In genomic region chr7:120598355-120598754, GRCm38 (mm10) we compare ENCODE assay signal across 10 mouse cellular contexts. TPM values are rescaled to one million over a fixed set of nuclear protein-coding genes. Genes with fewer than 3 reads are reported as not detected.
DNase-seq lines count a peak whose midpoint lies in the region; ATAC-seq lines count a peak whose summit lies in the region.
"Had no signal": no experiment of that assay in that cellular context is flagged by ENCODE, and none has a peak within 500 bp of the region (broad histone marks: within the 10 kb centered on the region; RNA-seq: fewer than 3 reads in every experiment).

No protein-coding gene starts in this region.

- H3K9me3 ChIP-seq in kidney, embryonic 14.5 days (ENCODE audit: control insufficient read depth, low read length) = no peaks in the 10 kb centered on the region
- H3K9me3 ChIP-seq in embryonic facial prominence, embryonic 15.5 days (replicated peaks) = no peaks in the 10 kb centered on the region
- H3K9me3 ChIP-seq in hindbrain, embryonic 14.5 days (ENCODE audit: control insufficient read depth, low read length) = no peaks in the 10 kb centered on the region
- H3K9me3 ChIP-seq in midbrain, embryonic 14.5 days (ENCODE audit: control insufficient read depth, low read length) = no peaks in the 10 kb centered on the region

- H3K36me3 ChIP-seq in kidney, embryonic 14.5 days (ENCODE audit: control insufficient read depth, insufficient read depth, low read length) = no peaks in the 10 kb centered on the region
- no peaks in the 10 kb centered on the region for H3K36me3 ChIP-seq in embryonic facial prominence, embryonic 15.5 days
- no peaks in the 10 kb centered on the region for H3K36me3 ChIP-seq in hindbrain, embryonic 14.5 days (replicated peaks; ENCODE audit: control insufficient read depth, insufficient read depth)
- H3K36me3 ChIP-seq in midbrain, embryonic 14.5 days (ENCODE audit: control insufficient read depth, insufficient read depth, low read length) = no peaks in the 10 kb centered on the region

- H3K9ac ChIP-seq in kidney, embryonic 14.5 days (ENCODE audit: low read depth, low read length) = no peak overlapping the region
- no peak overlapping the region for H3K9ac ChIP-seq in embryonic facial prominence, embryonic 15.5 days
- H3K9ac ChIP-seq in hindbrain, embryonic 14.5 days = no peak overlapping the region; the same call in 1 of the 2 replicates
- H3K9ac ChIP-seq in midbrain, embryonic 14.5 days (replicated peaks; ENCODE audit: low read length) = peak overlapping the region; percentile 64; the same call in 1 of the 2 replicates

- H3K4me1 ChIP-seq in kidney, embryonic 14.5 days (ENCODE audit: control insufficient read depth, insufficient read depth, low read length) = no peaks in the 10 kb centered on the region
- no peaks in the 10 kb centered on the region for H3K4me1 ChIP-seq in embryonic facial prominence, embryonic 15.5 days
- H3K4me1 ChIP-seq in hindbrain, embryonic 14.5 days (replicated peaks; ENCODE audit: control insufficient read depth, insufficient read depth, low read length) = no peaks in the 10 kb centered on the region
- no peaks in the 10 kb centered on the region for H3K4me1 ChIP-seq in midbrain, embryonic 14.5 days (ENCODE audit: control insufficient read depth, insufficient read depth, low read length)

- H3K27ac ChIP-seq in kidney, embryonic 14.5 days (ENCODE audit: low read depth, low read length) = no peak overlapping the region
- no peak overlapping the region for H3K27ac ChIP-seq in embryonic facial prominence, embryonic 15.5 days (replicated peaks)
- no peak overlapping the region; the same call in 1 of the 2 replicates for H3K27ac ChIP-seq in hindbrain, embryonic 14.5 days
- H3K27ac ChIP-seq in midbrain, embryonic 14.5 days (replicated peaks; ENCODE audit: low read depth, low read length) = no peak overlapping the region

- peak overlapping the region; percentile 73; the same call in 1 of the 2 replicates for H3K4me2 ChIP-seq in kidney, embryonic 14.5 days (replicated peaks; ENCODE audit: low read depth, low read length)
- peak overlapping the region; percentile 65; the same call in 1 of the 2 replicates for H3K4me2 ChIP-seq in embryonic facial prominence, embryonic 15.5 days (replicated peaks)
- H3K4me2 ChIP-seq in hindbrain, embryonic 14.5 days (replicated peaks) = peak overlapping the region; percentile 74
- peak overlapping the region; percentile 62 for H3K4me2 ChIP-seq in midbrain, embryonic 14.5 days (ENCODE audit: low read length)

- H3K4me3 ChIP-seq in kidney, embryonic 14.5 days (ENCODE audit: low read length) = peak overlapping the region; percentile 45; the same call in 1 of the 2 replicates
- peak overlapping the region; percentile 46; the same call in 1 of the 2 replicates for H3K4me3 ChIP-seq in embryonic facial prominence, embryonic 15.5 days (replicated peaks)
- H3K4me3 ChIP-seq in hindbrain, embryonic 14.5 days (replicated peaks; ENCODE audit: low read length) = peak overlapping the region; percentile 42
- peak overlapping the region; percentile 34 for H3K4me3 ChIP-seq in midbrain, embryonic 14.5 days (replicated peaks; ENCODE audit: low read depth, low read length)

- no peak for DNase-seq in kidney, postnatal 10 days
- DNase-seq in hindbrain, embryonic 14.5 days (ENCODE audit: low spot score) = no peak
- no peak for DNase-seq in midbrain, embryonic 14.5 days
- no peak for DNase-seq in ovary, postnatal 36 days (ENCODE audit: low spot score)
- no peak for DNase-seq in spleen, postnatal 14 days (ENCODE audit: low spot score in 2 of 2)
- no peak for DNase-seq in B cell, adult 2 months
- DNase-seq: adrenal gland, adult 8-10 months; gastrocnemius, postnatal 36 days had no signal

- no peak for ATAC-seq in kidney, embryonic 14.5 days (ENCODE audit: low FRiP score, low TSS enrichment)
- no peak for ATAC-seq in embryonic facial prominence, embryonic 15.5 days (ENCODE audit: insufficient number of reproducible peaks, low FRiP score, low TSS enrichment, low read depth)
- no peak for ATAC-seq in hindbrain, embryonic 14.5 days (ENCODE audit: low FRiP score)
- no peak for ATAC-seq in midbrain, embryonic 14.5 days (ENCODE audit: low FRiP score, low TSS enrichment)

- WGBS in kidney, embryonic 14.5 days = 78% methylated on average over 7 of the region's 7 CpGs
- WGBS in embryonic facial prominence, embryonic 15.5 days = 80% methylated on average over 7 of the region's 7 CpGs
- 79% methylated on average over 7 of the region's 7 CpGs for WGBS in hindbrain, embryonic 14.5 days
- 79% methylated on average over 7 of the region's 7 CpGs for WGBS in midbrain, embryonic 14.5 days

- no peaks in the 10 kb centered on the region for H3K27me3 ChIP-seq in kidney, embryonic 14.5 days (ENCODE audit: control insufficient read depth, insufficient read depth, low read length)
- H3K27me3 ChIP-seq in embryonic facial prominence, embryonic 15.5 days = peaks cover 5% of the 10 kb centered on the region
- no peaks in the 10 kb centered on the region for H3K27me3 ChIP-seq in hindbrain, embryonic 14.5 days (ENCODE audit: control insufficient read depth, insufficient read depth, low read length)
- H3K27me3 ChIP-seq in midbrain, embryonic 14.5 days (ENCODE audit: control insufficient read depth, insufficient read depth, low read length) = no peaks in the 10 kb centered on the region

RNA-seq across cellular contexts. Expression of gene Uqcrc2, which starts 36.6 kb away (rescaled TPM):
- polyA plus RNA-seq in kidney, embryonic 14.5 days (2014; fragmentation: Nextera tagmentation; extraction: Ambion mirVana) = 210 and 232 TPM in 2 replicates
- polyA plus RNA-seq in embryonic facial prominence, embryonic 15.5 days (2015; fragmentation: Nextera tagmentation; extraction: Ambion mirVana) = 170 TPM in 2 replicates
- polyA plus RNA-seq in hindbrain, embryonic 14.5 days (2014; fragmentation: Nextera tagmentation; extraction: Ambion mirVana) = 249 and 268 TPM in 2 replicates
- polyA plus RNA-seq in midbrain, embryonic 14.5 days (2014; fragmentation: Nextera tagmentation; extraction: Ambion mirVana) = 227 and 243 TPM in 2 replicates
